Mouse (Mus musculus) intestine, postnatal 0 days (tissue): ENCODE data around the gene Lce1g. TPM values are rescaled to one million over a fixed set of nuclear protein-coding genes. Genes with fewer than 3 reads are reported as not detected.
A peak's percentile ranks its signal among the peaks of the same experiment; 100 is the strongest.

ENCODE experiments used
- ATAC-seq: fragments of 200-750 bp; cut with Nextera tagmentation; 2 replicates; pipeline ENCODE4 v1.8.0; 2017; ENCODE audit warnings: mild to moderate bottlenecking, moderate TSS enrichment, moderate library complexity
- H3K27ac ChIP-seq: fragments of 300-500 bp; sonication (generic); 2 replicates; pipeline ENCODE4 v1.5.1; 2014; ENCODE audit warnings: mild to moderate bottlenecking, low read depth, low read length, moderate library complexity
- H3K27me3 ChIP-seq: fragments of 300-500 bp; sonication (generic); replicated peaks from 2 replicates; pipeline ENCODE4 v1.6.1; 2014; ENCODE audit warnings: low read length, mixed read lengths; ENCODE audit not compliant: control insufficient read depth, insufficient read depth
- H3K36me3 ChIP-seq: fragments of 300-500 bp; sonication (generic); 2 replicates; pipeline ENCODE4 v1.6.1; 2014; ENCODE audit warnings: mild to moderate bottlenecking, moderate library complexity; ENCODE audit not compliant: control insufficient read depth, insufficient read depth
- H3K4me1 ChIP-seq: fragments of 300-500 bp; sonication (generic); replicated peaks from 2 replicates; pipeline ENCODE4 v1.6.1; 2014; ENCODE audit warnings: antibody characterized with exemption, low read length, mixed read lengths; ENCODE audit not compliant: control insufficient read depth, insufficient read depth
- H3K4me2 ChIP-seq: fragments of 300-500 bp; sonication (generic); replicated peaks from 2 replicates; pipeline ENCODE4 v1.6.1; 2014; ENCODE audit warnings: low read depth, mild to moderate bottlenecking, moderate library complexity
- H3K4me3 ChIP-seq: fragments of 300-500 bp; sonication (generic); 2 replicates; pipeline ENCODE4 v1.5.1; 2014; ENCODE audit warnings: low read depth, low read length
- H3K9ac ChIP-seq: fragments of 300-500 bp; sonication (generic); 2 replicates; pipeline ENCODE4 v1.6.1; 2014; ENCODE audit warnings: mild to moderate bottlenecking, low read depth, low read length
- H3K9me3 ChIP-seq: fragments of 300-500 bp; sonication (generic); 2 replicates; pipeline ENCODE4 v1.6.1; 2016; ENCODE audit warnings: mixed run types; ENCODE audit not compliant: control insufficient read depth
- CTCF ChIP-seq: sonication (generic); IDR thresholded peaks from 2 replicates; pipeline ENCODE4 v1.5.1; 2016; ENCODE audit warnings: low read depth, mild to moderate bottlenecking, control low read depth, antibody characterized with exemption, moderate library complexity
- WGBS: fragments of 180-500 bp; shearing (Covaris S2); extraction: QIAGEN DNeasy Blood & Tissue Kit; methylation state at CpG from one replicate; pipeline ENCODE4 v1.1.7; 2014; 5-methylcytosine and 5-hydroxymethylcytosine counted together
- polyA plus RNA-seq: library from polyadenylated mRNA; unstranded; fragments of >200 nt; fragmentation: Nextera tagmentation; extraction: Ambion mirVana; gene quantifications from 2 replicates; pipeline ENCODE4 v1.2.1, GENCODE M21; 2015

Gene Lce1g
- polyA plus RNA-seq = not detected in 2 replicates

- Histone ChIP-seq H3K4me1 (no peaks in the 10 kb centered on the region), H3K36me3 (no peaks in the 10 kb centered on the region), H3K9ac (no peak within 1 kb of the TSS), H3K27me3 (no peaks in the 10 kb centered on the region), H3K4me3 (no peak within 1 kb of the TSS), H3K27ac (no peak within 1 kb of the TSS), H3K9me3 (no peaks in the 10 kb centered on the region), H3K4me2 (no peak within 1 kb of the TSS)
- 91% methylated on average over 1 of the region's 1 CpGs for WGBS
- no peak for ATAC-seq
- no peak for TF ChIP-seq CTCF
Observed at GRCm38 (mm10) chr3:92752238-92752637, at the start of gene Lce1g. Gene Lce1g (minus strand): TSS chr3:92752338.

GRCm38 (mm10) chr3:92790414-92790813 lies 38.3 kb upstream of the Lce1g start, which contains the start of gene Lce1j:
Gene Lce1j (minus strand): TSS chr3:92790514.
- WGBS = 83% methylated on average over 1 of the region's 1 CpGs
- H3K27ac ChIP-seq = no peak within 1 kb of the TSS
- TF ChIP-seq CTCF = no peak
- H3K4me3 ChIP-seq = no peak within 1 kb of the TSS
- H3K4me2 ChIP-seq = no peak within 1 kb of the TSS
- ATAC-seq = no peak
- H3K9me3 ChIP-seq = no peaks in the 10 kb centered on the region
- no peaks in the 10 kb centered on the region for H3K27me3 ChIP-seq
- H3K9ac ChIP-seq = no peak within 1 kb of the TSS
- no peaks in the 10 kb centered on the region for H3K36me3 ChIP-seq
- no peaks in the 10 kb centered on the region for H3K4me1 ChIP-seq

GRCm38 (mm10) chr3:92778799-92779198 lies 26.7 kb upstream of the Lce1g start, which contains the start of gene Lce1i:
Gene Lce1i (minus strand): TSS chr3:92778899.
- no peak within 1 kb of the TSS for H3K4me2 ChIP-seq
- no peaks in the 10 kb centered on the region for H3K36me3 ChIP-seq
- H3K27ac ChIP-seq = no peak within 1 kb of the TSS
- no peak within 1 kb of the TSS for H3K9ac ChIP-seq
- no peak within 1 kb of the TSS for H3K4me3 ChIP-seq
- no peaks in the 10 kb centered on the region for H3K27me3 ChIP-seq
- ATAC-seq = no peak
- 78% methylated on average over 1 of the region's 1 CpGs for WGBS
- no peaks in the 10 kb centered on the region for H3K9me3 ChIP-seq
- no peaks in the 10 kb centered on the region for H3K4me1 ChIP-seq
- TF ChIP-seq CTCF = no peak

GRCm38 (mm10) chr3:92771573-92771972 lies 19.4 kb upstream of the Lce1g start:
- TF ChIP-seq CTCF = peak; percentile 67
- no peak for ATAC-seq
- Histone ChIP-seq H3K4me1 (no peaks in the 10 kb centered on the region), H3K9me3 (no peaks in the 10 kb centered on the region), H3K4me2 (no peak overlapping the region), H3K36me3 (no peaks in the 10 kb centered on the region), H3K27ac (no peak overlapping the region), H3K9ac (no peak overlapping the region), H3K27me3 (no peaks in the 10 kb centered on the region), H3K4me3 (no peak overlapping the region)
- 25% methylated on average over 3 of the region's 3 CpGs for WGBS

GRCm38 (mm10) chr3:92764965-92765364 lies 12.8 kb upstream of the Lce1g start, which contains the start of gene Lce1h:
Gene Lce1h (minus strand): TSS chr3:92765065.
- no peaks in the 10 kb centered on the region for H3K4me1 ChIP-seq
- 82% methylated on average over 1 of the region's 1 CpGs for WGBS
- no peak for ATAC-seq
- H3K4me3 ChIP-seq = no peak within 1 kb of the TSS
- H3K9me3 ChIP-seq = no peaks in the 10 kb centered on the region
- TF ChIP-seq CTCF = no peak
- H3K4me2 ChIP-seq = no peak within 1 kb of the TSS
- no peak within 1 kb of the TSS for H3K27ac ChIP-seq
- H3K36me3 ChIP-seq = no peaks in the 10 kb centered on the region
- H3K27me3 ChIP-seq = no peaks in the 10 kb centered on the region
- H3K9ac ChIP-seq = no peak within 1 kb of the TSS

- WGBS = 39% methylated on average over 3 of the region's 3 CpGs
- Histone ChIP-seq H3K27me3 (no peaks in the 10 kb centered on the region), H3K27ac (no peak overlapping the region), H3K4me2 (no peak overlapping the region), H3K9ac (no peak overlapping the region), H3K9me3 (no peaks in the 10 kb centered on the region), H3K4me3 (no peak overlapping the region), H3K4me1 (no peaks in the 10 kb centered on the region), H3K36me3 (no peaks in the 10 kb centered on the region)
- TF ChIP-seq CTCF = peak; percentile 37
- ATAC-seq = no peak
Observed at GRCm38 (mm10) chr3:92753197-92753596, 1.1 kb upstream of the Lce1g start.

GRCm38 (mm10) chr3:92738996-92739395 lies 13.1 kb downstream of the Lce1g start, which contains the start of gene Gm38119:
Gene Gm38119 (minus strand): TSS chr3:92739096.
- WGBS = 77% methylated on average over 1 of the region's 1 CpGs
- TF ChIP-seq CTCF = no peak
- no peaks in the 10 kb centered on the region for H3K27me3 ChIP-seq
- no peak within 1 kb of the TSS for H3K9ac ChIP-seq
- no peak within 1 kb of the TSS for H3K4me3 ChIP-seq
- no peak within 1 kb of the TSS for H3K4me2 ChIP-seq
- H3K36me3 ChIP-seq = no peaks in the 10 kb centered on the region
- ATAC-seq = no peak
- H3K9me3 ChIP-seq = no peaks in the 10 kb centered on the region
- H3K27ac ChIP-seq = no peak within 1 kb of the TSS
- no peaks in the 10 kb centered on the region for H3K4me1 ChIP-seq
